Mouse (Mus musculus) T-helper 1 cell (primary cell): ENCODE results near the gene Rnpepl1.

Source experiments
- in situ Hi-C: fragments of 300-600 bp; cut with MboI, MseI; formaldehyde crosslinking; loops from one replicate; pipeline ENCODE4 v1.15.1; 2025; ENCODE audit warnings: high pct_unique_total_duplicates

The Rnpepl1 gene

DNA sequence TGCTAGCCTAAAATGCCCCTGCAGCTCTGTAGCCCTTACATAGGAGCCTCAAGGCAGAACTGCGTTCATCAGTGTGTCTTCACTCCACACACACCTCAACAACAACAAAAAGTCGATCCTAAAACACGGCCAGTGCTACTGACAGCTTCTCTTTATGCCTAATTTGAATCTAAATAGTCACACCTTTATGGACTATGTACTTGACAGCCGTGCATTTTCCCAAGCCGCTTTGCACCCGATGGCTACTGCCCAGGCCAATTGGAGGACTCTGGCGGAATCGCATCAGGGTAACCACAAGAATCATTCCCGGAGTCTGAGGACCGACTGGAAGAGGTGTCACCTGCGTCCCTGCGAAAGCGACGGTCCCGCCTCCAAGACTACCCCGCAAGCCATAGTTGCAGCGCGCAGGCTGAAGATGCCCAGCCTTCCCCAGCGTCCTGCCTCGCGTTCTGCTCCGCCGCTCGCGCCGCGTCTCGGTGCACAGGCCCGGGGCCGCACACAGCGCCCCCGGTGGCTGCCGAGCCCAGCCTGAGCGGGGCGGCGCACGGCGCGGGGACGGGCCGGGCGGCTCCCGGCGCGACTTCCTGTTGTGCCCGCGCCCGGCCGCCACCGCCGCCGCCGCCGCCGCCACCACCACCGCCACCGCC is at the start of gene Rnpepl1:
TSS of gene Rnpepl1 (plus strand) at position 545 of the 647 bp plus-strand sequence.
- in situ Hi-C loops: no loop called here

DNA sequence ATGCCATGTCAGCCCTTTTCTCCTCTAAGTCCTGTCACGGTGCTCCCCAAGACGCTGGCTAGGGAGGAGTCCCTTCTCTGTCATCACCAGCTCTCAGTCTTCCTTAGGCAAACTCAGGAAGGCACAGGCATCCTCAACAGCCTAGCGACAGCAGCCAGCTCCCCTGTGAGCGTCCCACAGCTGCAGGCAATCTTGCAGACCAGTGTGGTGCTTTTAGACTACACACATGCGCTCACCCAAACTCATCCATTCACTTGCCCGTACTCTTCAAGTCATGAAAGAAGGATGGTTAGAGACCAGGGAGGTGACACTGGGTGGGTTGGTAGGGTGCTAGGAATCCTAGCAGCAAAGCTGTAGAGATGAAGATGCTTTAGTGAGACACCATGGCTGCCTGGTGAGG is 49.1 kb upstream of the Rnpepl1 start:
- in situ Hi-C loops: no loop called here

DNA sequence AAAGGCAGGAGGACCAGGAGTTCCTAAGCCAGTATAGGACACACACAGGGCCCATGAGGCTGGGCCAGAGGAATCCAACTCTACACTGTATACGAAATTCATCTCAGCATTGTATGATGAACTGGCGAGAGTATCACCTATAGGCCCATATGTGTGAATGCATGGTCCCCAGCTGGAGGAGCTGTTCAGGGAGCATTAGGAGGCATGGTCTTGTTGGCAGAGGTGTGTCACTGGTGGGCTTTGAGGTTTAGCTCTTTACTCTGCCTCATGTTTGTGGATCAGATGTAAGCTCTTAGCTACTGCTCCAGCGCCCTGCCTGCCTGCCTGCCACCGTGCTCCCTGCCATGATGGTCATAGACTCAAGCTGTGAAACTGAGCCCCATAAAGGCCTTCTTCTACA is 47.3 kb upstream of the Rnpepl1 start:
- in situ Hi-C loops: no loop called here

DNA sequence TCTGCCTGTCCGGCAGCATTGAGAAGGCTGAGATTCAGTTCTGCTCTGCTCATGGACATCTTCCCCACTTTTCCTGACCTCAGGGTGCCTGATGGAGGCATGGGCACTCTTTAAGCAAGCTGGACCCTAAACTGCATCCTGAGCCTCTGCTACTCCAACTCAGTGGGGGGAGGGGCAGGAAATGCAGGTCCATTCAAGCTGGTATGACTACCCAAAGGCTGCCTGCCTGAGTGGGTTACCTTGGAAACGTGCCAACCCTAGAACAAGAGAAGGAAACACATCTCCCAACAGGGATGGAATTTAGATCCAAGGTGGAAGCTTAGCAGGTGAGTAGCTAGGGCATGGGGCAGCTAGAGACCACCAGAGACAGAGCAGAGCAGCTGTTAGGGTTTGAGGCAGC is 44.4 kb upstream of the Rnpepl1 start:
- in situ Hi-C loops: no loop called here

DNA sequence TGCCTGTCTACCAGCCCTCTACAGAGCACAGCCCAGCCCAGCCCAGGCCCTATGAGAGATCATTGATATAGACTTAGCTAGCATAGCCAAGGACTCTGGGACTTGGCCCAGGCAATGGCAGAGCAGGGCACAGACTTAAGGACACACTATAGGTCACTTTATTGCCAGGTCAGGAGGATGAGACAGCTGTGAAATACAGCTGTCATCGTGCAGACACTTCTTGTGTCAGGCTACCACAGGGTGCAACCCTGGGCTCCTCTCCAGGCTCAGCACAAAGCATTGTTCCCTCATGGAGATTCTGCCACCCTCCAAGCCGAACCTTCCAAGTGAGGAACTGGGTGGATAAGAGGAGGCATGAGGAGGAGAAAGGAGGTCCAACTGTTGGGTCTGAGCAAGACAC is 40.6 kb upstream of the Rnpepl1 start:
- in situ Hi-C loops: no loop called here

DNA sequence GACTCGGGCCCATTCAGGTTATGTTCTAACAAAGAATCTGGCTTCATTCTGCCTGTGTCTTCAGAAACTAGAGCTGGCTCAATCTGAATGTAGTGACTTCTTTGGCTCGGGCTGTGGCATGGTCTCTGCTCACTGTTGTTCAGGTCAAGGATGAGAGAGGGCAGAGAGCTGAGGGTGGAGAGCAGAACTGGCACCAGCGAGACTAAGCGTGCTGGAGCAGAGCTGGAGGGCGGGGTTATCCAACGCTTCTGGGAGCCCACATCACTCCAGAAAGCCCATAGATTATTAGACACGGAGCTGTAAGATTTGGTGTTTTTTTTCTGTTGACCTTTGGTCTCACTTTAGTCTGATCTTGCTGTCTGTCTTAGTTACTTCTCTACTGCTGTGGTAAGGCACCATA is 37.9 kb upstream of the Rnpepl1 start:
- in situ Hi-C loops: no loop called here

DNA sequence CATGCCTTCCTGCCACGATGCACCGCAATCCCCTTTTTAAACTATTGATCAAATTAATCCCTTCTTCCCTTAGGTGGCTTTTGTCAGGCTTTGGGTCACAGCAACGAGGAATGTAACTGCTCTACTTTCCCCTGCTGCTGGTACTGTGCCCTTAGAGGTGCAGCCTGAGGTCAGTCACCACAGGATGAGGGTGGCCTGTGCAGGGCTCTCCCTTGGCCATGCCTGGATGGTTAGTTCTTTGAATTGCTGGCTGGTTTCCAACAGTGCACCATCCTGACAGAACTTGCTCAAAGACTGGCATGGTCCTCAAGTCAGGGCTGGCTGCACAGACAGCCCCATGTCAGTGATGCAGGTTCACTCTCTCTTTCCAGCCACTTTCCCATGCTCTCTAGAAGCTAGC is 36.6 kb upstream of the Rnpepl1 start:
- in situ Hi-C loops: no loop called here

DNA sequence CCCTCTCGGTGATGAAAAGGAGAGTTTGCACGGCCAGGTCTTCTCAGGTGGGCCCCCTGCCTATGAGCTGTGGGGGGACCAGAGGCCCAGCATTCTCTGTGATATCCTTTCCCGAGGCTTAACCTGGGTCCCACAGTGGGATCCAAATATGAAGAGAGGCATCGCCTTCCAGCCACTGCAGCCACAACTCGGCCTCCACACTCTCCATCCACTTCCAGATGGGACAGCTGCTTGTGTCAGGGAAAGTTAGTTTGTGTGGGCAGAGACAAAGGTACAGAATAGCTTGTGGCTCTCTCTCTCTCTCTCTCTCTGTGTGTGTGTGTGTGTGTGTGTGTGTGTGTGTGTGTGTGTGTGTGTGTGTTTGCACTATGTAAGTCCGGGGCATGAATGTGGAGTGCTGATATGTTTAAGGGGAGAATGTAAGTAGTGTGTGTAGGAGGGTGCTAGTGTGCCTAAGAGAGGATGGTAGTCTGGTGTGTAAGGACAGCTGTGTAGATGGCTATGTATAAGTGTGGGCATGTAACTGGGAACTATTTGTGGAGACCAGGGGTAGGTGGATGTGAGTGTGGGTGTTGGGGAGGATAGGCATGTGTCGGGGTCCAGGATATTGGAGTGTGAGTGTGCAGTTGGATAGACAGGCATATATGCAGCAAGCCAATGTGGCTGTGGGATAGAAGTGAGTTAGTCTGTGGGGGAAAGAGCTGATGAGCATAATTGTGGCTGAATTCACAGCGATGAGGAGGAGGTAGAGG is 35.0 kb upstream of the Rnpepl1 start:
- in situ Hi-C loops: no loop called here

DNA sequence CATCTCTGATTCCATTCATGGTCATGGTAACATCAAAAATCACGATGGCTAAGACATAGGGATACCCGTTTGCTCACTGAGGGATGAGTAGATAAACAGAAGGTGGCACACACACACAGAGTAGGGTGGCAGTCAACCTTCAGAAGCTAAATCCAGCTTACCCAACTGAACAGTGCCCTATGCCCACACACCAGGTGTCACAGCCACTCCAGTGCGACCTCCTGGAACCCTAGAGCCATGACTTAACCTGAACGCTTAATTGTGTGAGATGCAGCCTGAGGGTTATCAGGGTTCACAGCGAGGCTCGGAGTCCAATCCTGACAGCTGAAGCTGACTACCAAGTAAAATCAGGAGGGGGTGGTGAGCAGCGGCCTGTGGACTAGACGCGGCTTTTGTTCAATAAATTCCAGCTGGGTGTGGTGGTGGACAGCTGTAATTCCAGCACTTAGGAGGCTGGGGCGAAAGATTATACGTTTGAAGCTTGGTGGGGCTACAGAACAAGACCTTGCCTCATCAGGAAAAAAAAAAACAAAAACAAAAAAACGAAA is 33.1 kb upstream of the Rnpepl1 start:
- in situ Hi-C loops: no loop called here

DNA sequence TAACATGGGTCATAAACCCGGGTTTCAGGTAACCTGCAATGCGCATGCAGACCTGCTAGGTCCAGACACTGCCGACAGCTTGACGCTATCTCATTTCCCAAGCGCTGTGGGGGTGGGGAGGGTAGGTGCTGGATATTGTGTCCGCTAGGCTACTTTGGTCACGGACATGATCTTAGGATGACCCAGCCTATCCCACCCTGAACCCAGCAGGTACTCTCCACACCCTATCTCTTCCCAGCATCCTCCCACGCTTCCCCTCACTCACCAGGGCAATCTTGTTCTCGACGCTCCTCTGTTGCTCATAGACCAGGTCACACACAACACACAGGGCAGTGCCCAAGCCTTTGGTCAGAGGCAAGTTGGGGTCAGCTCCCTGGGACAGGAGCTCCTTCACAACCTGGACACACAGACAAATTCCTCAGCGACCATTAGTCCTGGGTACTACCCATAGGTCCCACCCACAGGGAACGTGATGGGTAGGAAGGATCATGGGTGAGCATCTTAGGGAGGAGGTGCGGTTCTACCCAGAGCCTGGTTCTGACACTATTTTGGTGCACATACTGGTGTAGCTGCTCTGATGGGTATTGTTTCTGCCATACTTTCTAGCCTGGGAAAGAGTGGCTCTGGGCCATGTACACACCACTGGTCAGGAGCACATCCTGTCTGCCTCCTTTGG is 32.4 kb upstream of the Rnpepl1 start:
- in situ Hi-C loops: no loop called here

DNA sequence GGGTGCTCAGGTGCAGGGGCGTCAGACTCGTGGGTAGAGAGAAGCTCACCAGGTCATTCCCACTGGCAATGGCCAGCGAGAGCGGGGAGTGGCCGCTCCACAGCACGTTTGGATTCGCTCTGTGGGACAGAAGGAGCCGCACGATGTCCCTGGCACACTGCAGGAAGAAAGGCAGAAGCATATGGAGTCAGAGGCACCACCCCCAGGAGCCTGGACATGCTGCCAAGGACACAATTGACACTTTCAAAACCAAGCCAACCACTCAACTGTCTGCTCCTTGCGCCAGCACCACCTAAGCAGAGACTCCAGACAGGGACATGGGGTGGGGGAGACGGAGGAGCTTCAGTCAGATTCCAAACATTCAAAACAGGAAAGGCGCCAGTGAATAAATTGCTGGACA is 31.3 kb upstream of the Rnpepl1 start:
- in situ Hi-C loops: no loop called here

DNA sequence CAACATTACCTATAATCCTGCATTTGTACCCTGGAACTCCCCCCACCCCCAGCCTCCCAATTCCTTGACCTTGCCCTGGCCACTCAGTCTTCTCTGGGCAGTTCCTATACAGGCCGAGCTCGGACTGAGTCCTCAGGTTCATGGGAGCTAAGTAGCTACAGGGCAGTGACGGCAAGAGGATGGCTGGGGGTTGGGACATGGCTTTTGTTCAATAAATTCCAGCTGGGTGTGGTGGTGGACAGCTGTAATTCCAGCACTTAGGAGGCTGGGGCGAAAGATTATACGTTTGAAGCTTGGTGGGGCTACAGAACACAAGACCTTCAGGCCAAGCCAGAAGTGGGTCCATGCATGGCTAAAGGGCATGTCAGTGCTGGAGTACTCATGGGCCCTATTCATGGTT is 30.5 kb upstream of the Rnpepl1 start:
- in situ Hi-C loops: no loop called here

DNA sequence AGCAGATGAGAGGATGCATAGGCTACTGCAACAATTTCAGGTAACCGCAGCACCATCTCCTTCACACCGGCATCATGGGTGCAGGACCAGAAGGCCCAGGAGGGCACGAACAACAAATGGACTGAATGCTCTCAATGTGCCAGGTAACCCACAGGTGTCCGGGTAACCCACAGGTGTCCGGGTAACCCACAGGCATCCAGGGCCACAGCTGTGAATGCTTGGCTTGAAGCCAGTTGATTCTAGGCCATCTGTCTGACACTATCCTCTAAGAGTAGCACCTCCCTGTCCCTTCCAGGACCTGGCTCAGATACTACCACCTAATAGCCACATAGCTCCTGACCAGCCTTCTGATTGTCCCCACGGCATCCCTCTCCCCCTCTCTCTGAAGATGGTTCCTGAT is 28.6 kb upstream of the Rnpepl1 start:
- in situ Hi-C loops: no loop called here

DNA sequence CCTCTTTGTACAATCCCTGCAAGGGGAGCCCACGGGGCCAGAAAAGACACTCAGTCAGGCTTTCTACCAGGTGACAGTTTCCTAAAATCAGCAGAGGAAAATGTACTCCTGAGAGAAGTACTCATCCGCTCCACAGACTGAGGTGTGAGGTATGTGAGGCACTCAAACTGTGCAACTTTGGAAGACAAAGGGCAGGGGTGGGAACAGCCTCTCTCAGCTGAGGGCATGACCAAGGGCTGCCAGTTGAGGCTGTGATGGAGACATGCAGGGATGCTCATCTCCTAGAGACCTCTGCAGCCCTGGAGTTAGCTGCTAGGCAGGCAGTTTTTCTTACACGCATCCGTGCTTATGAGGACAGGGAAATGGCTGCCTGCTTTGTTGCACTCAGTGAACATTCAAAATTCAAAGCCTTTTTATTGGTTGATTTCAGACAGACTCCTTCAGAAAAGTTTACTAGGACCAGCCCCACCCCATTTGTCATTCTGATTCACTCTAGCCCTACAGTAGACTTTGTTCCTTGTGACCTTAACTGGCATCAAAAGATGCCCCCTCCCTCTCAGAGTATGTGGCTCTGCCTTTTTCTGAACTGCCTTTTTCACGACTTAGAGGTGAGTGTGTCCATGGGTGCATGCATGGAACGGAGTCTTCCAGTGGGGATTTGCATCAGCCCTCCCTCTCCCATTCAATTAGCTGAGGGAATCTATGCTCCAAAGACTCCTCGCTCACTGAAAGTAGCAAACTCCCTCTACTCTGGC is 21.5 kb upstream of the Rnpepl1 start:
- in situ Hi-C loops: no loop called here

DNA sequence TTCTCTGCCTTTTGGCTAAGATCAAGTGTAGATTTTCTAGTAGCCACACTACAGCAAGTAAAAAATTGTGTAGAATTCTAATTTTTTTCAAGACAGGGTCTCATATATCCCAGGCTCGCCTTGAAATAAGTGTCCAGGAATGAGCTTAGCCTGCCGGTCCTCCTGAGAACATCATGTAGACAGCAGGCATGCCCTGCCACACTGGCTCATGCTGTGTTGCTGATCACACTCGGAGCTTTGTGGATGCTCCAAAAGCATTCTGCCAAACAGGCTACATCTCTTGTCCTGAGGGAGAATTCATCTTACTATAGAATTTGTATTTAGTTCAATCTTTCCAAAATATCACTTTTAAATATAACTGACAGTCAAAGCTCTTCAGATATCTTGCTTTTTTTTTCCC is 17.8 kb upstream of the Rnpepl1 start:
- in situ Hi-C loops: no loop called here

DNA sequence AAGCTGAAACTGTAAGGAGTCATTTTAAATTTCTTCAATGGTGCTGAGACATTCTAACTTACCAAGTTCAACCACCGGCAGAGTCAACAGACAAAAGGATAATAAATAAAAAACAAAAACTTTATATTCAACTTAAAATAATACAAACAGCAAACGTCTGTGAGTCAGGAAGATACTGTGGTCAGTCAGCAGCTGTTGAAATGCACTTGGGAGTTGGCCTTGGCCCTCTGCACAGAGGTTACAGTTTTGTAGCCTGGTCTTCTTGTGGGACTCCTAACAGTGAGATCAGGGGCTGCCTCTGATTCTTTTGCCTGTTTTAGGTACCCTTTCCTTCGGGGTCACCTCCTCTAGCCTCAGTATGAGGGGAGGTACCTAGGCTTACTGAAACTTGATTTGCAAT is 16.7 kb upstream of the Rnpepl1 start:
- in situ Hi-C loops: no loop called here

DNA sequence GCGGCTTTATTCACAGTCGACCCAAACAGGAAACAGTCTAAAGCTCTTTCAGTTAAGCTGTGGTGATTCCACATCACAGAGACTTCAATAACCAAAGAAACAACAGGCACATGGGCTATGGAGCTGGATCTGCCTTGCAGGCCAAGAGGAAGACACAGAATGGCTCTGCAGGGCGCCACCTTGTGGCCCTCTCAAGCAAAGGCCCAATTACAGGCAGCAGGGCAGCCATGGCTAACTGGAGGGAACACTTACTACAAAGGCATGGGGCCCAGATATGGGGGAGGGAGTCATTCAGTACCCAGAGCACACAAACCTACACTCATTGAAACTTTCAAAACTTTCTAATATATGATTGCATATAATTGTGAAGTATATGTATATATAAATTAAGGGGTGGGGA is 15.5 kb upstream of the Rnpepl1 start:
- in situ Hi-C loops: no loop called here

DNA sequence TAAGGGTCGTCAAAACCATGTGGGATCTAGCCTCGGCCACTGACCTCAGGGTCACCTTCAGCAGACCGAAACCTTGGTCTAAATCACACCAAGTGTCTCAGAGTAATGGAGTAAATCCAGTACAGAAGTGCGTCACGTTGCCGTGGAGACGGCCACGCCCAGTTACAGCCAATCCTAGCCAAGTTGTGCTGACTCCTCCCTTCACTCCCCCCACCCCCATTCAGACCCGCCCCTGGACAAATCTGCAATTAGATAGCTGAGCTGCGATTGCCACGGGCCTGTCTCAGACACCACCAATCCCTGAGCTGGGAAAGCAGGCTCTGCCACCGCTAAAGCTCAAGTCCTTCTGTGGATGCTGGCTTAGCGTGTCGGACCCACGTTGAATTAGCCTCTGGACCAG is 7.8 kb upstream of the Rnpepl1 start, which contains the start of gene Ankmy1:
TSS of gene Ankmy1 (minus strand) at position 121 of the 400 bp plus-strand sequence.
- in situ Hi-C loops: no loop called here

DNA sequence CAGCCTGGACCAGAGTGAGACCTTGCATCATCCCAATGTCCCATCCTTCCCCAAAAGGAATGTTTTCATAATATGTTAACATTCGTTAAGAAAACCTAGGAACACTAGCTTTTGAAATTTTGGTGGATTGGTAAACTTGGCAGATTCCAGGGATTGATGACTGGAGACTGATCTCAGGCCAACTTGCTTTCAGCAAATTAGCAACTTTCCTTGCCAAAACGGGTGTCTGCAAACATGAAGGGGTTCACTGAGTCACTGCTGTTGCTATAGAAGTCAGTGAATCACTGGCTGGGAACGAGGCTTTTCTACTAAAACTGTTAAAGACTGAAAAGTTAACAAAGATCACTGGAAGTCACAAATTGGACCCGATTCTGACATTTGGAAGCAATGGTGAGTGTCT is 7.0 kb upstream of the Rnpepl1 start:
- in situ Hi-C loops: no loop called here

DNA sequence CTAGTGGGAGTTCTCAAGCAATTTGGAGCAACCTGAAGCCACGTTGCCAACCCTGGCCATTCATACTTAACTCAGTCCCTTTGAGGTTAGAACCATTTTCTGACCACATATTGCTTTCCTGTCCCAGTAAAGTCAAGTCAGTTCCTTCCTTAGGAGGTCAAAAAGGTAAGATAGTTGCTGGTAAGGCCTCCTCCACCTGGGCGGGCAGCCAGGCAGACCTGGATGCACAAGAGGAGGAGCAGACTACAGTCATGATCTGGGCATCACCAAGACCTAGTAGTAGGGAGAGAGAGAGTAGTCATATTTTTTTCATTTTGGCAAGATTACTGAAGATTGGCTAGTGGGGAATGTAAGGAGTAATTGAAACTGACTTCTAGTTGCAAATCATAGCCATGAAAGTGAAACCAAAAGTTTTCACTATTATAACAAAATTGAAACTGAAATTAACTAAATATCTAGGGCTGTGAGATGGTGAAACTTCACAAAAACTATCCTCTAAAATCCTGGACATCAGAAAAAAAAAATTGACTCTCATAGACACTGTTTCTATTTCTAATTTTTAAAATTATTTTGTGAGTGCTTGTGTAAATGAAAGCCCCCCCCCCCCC is 4.8 kb upstream of the Rnpepl1 start:
- in situ Hi-C loops: no loop called here
